Mouse (Mus musculus): Measurements from ENCODE around the gene Skil.

Skil gene

GRCm38 (mm10) chr3:31094531-31095178 lies at the start of gene Skil:
Gene Skil, plus strand, starts transcription at chr3:31095058.
- DNase-seq = peak; percentile 95 to 96

GRCm38 (mm10) chr3:31047263-31047662 lies 47.6 kb upstream of the Skil start:
- DNase-seq = no peak

GRCm38 (mm10) chr3:31049087-31049486 lies 45.8 kb upstream of the Skil start:
- no peak for DNase-seq

GRCm38 (mm10) chr3:31050375-31050774 lies 44.5 kb upstream of the Skil start:
- DNase-seq = no peak

GRCm38 (mm10) chr3:31051730-31052129 lies 43.1 kb upstream of the Skil start:
- no peak for DNase-seq

- DNase-seq = no peak
Observed at GRCm38 (mm10) chr3:31053191-31053590, 41.7 kb upstream of the Skil start.

- no peak for DNase-seq
Observed at GRCm38 (mm10) chr3:31054888-31055287, 40.0 kb upstream of the Skil start.

- peak; percentile 16 to 29 for DNase-seq
Observed at GRCm38 (mm10) chr3:31056047-31056650, 38.7 kb upstream of the Skil start.

- DNase-seq = peak; percentile 79 to 88
Observed at GRCm38 (mm10) chr3:31056651-31057627, 37.9 kb upstream of the Skil start.

- no peak for DNase-seq
Observed at GRCm38 (mm10) chr3:31060745-31061102, 34.1 kb upstream of the Skil start.

- peak; percentile 29 to 35 for DNase-seq
Observed at GRCm38 (mm10) chr3:31061103-31061785, 33.6 kb upstream of the Skil start.

- no peak for DNase-seq
Observed at GRCm38 (mm10) chr3:31061786-31062120, 33.1 kb upstream of the Skil start.

- DNase-seq = no peak
Observed at GRCm38 (mm10) chr3:31062325-31062724, 32.5 kb upstream of the Skil start.

GRCm38 (mm10) chr3:31068482-31068881 lies 26.4 kb upstream of the Skil start:
- DNase-seq = no peak

- DNase-seq = no peak
Observed at GRCm38 (mm10) chr3:31071804-31072203, 23.1 kb upstream of the Skil start.

- peak; percentile 33 to 71 for DNase-seq
Observed at GRCm38 (mm10) chr3:31075808-31076207, 19.1 kb upstream of the Skil start.

- DNase-seq = no peak
Observed at GRCm38 (mm10) chr3:31077068-31077703, 17.7 kb upstream of the Skil start.

- peak; percentile 40 to 75 for DNase-seq
Observed at GRCm38 (mm10) chr3:31079450-31079849, 15.4 kb upstream of the Skil start.

- peak; percentile 16 to 41 for DNase-seq
Observed at GRCm38 (mm10) chr3:31080791-31081502, 13.9 kb upstream of the Skil start.

GRCm38 (mm10) chr3:31082838-31083506 lies 11.9 kb upstream of the Skil start:
- DNase-seq = no peak
